Mouse (Mus musculus) cerebellum, adult 2 months (tissue): ENCODE measurements at regions not wholly inside any gene's neighbourhood (a gene's known extent, or its start where the extent isn't known, plus 50 kb on each side); places are given as distances from the start of the nearest gene placed in this dataset.

Source experiments
- CTCF ChIP-seq: fragments of 200-500 bp; IDR thresholded peaks from 2 replicates; pipeline ENCODE4 v1.5.1; 2011; ENCODE audit warnings: low read depth, mild to moderate bottlenecking, control low read depth, low read length, moderate library complexity, borderline replicate concordance; ENCODE audit not compliant: insufficient read depth
- POLR2A ChIP-seq: fragments of 200-500 bp; IDR thresholded peaks from 2 replicates; pipeline ENCODE4 v1.6.1; 2011; ENCODE audit warnings: low read length, control low read depth, borderline replicate concordance; ENCODE audit not compliant: insufficient read depth

- no peak for TF ChIP-seq POLR2A
- no peak for TF ChIP-seq CTCF
Measured at GRCm38 (mm10) chr5:7720688-7721087, 239.6 kb upstream of the Steap4 start.
